8 mouse cellular contexts compared by ENCODE assay signal in the genomic region with DNA sequence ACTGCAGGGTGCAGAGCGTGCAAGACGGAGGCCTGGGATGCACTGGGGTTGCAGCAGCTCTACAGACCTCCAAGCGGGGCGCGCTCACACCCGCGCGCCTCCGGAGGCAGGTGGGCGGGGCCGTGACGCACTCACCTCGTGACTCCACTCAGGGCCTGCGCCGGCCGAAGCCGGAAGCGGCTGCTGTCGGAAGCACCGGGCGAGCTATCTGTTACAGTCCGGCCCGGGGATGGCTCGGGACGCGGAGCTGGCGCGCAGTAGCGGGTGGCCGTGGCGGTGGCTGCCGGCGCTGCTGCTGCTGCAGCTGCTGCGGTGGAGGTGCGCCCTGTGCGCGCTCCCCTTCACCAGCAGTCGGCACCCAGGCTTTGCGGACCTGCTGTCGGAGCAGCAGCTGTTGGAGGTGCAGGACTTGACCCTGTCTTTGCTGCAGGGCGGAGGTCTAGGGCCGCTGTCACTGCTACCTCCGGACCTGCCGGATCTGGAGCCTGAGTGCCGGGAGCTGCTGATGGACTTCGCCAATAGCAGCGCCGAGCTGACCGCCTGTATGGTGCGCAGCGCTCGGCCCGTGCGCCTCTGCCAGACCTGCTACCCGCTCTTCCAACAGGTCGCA.
DNase-seq lines count a peak whose midpoint lies in the region; ATAC-seq and TF ChIP-seq lines count a peak whose summit lies in the region.

No protein-coding gene starts in this region.

- no peaks in the 10 kb centered on the region for H3K9me3 ChIP-seq in forebrain, embryonic 15.5 days
- H3K9me3 ChIP-seq in lung, embryonic 14.5 days (ENCODE audit: low read depth, low read length): no peaks in the 10 kb centered on the region

- peak overlapping the region; percentile 84 for H3K4me3 ChIP-seq in forebrain, embryonic 15.5 days
- H3K4me3 ChIP-seq in layer of hippocampus, adult 2 months: peak overlapping the region; percentile 99
- peak overlapping the region; percentile 88 for H3K4me3 ChIP-seq in lung, embryonic 14.5 days (ENCODE audit: low read depth, low read length)
- H3K4me3 ChIP-seq in olfactory bulb, adult 2 months (ENCODE audit: insufficient read depth, low read depth, low read length): peak overlapping the region; percentile 73
- H3K4me3 ChIP-seq in thymus, adult 2 months (ENCODE audit: control insufficient read depth, insufficient read depth, low read length): peak overlapping the region; percentile 79

- DNase-seq in ES-CJ7 (ENCODE audit: low read depth, low spot score): peak; percentile 87
- DNase-seq in cerebellum, adult 11 months: peak; percentile 86
- peak; percentile 87 to 91 for DNase-seq in heart, postnatal 36 days
- peak; percentile 92 to 95 for DNase-seq in layer of hippocampus, adult 2 months (ENCODE audit: low spot score in 2 of 2)
- peak; percentile 95 for DNase-seq in lung, embryonic 14.5 days
- peak; percentile 95 for DNase-seq in thymus, adult 2 months

- H3K36me3 ChIP-seq in forebrain, embryonic 15.5 days: peaks cover 3% of the 10 kb centered on the region; the same call in 1 of the 2 replicates
- H3K36me3 ChIP-seq in lung, embryonic 14.5 days (ENCODE audit: insufficient read depth): no peaks in the 10 kb centered on the region
- H3K36me3 ChIP-seq in thymus, adult 2 months (ENCODE audit: control insufficient read depth, insufficient read depth, low read length): peaks cover 10% of the 10 kb centered on the region

- no peaks in the 10 kb centered on the region for H3K27me3 ChIP-seq in forebrain, embryonic 15.5 days
- H3K27me3 ChIP-seq in lung, embryonic 14.5 days (ENCODE audit: insufficient read depth, low read length): no peaks in the 10 kb centered on the region
- no peaks in the 10 kb centered on the region for H3K27me3 ChIP-seq in thymus, adult 2 months (ENCODE audit: control insufficient read depth, insufficient read depth, low read length)

- peak overlapping the region; percentile 81 for H3K9ac ChIP-seq in forebrain, embryonic 15.5 days (replicated peaks)
- H3K9ac ChIP-seq in lung, embryonic 14.5 days: peak overlapping the region; percentile 68

- H3K4me2 ChIP-seq in forebrain, embryonic 15.5 days (replicated peaks): peak overlapping the region; percentile 62
- H3K4me2 ChIP-seq in lung, embryonic 14.5 days: peak overlapping the region; percentile 95

- TF ChIP-seq CTCF in layer of hippocampus, adult 2 months (conservative IDR thresholded peaks at IDR 0.05): peak; percentile 35
- TF ChIP-seq CTCF in lung, embryonic 14.5 days (IDR thresholded peaks at IDR 0.05; ENCODE audit: low read depth): no peak
- no peak for TF ChIP-seq CTCF in olfactory bulb, adult 2 months (IDR thresholded peaks at IDR 0.05; ENCODE audit: insufficient read depth, low read depth, low read length)
- TF ChIP-seq CTCF in thymus, adult 2 months (IDR thresholded peaks at IDR 0.05; ENCODE audit: borderline replicate concordance, control insufficient read depth, extremely low read depth, insufficient read depth, low read length, poor library complexity): 0 out of 2 replicates have a peak, but pooled peaks have one; percentile 37

- intact Hi-C loops in heart, postnatal 36 days (cut with DNase I): loop anchor here (10.0 kb wide), 1 partner anchor 864 kb away; no protein-coding TSS in a partner anchor

- H3K4me1 ChIP-seq in forebrain, embryonic 15.5 days: peaks cover 21% of the 10 kb centered on the region; the same call in 1 of the 2 replicates
- H3K4me1 ChIP-seq in lung, embryonic 14.5 days (ENCODE audit: insufficient read depth): no peaks in the 10 kb centered on the region
- H3K4me1 ChIP-seq in olfactory bulb, adult 2 months (ENCODE audit: control insufficient read depth, insufficient read depth, low read length): peaks cover 3% of the 10 kb centered on the region
- H3K4me1 ChIP-seq in thymus, adult 2 months (replicated peaks; ENCODE audit: control insufficient read depth, insufficient read depth, low read length): peaks cover 9% of the 10 kb centered on the region

- WGBS in forebrain, embryonic 15.5 days: under 1% methylated on average over 56 of the region's 56 CpGs
- under 1% methylated on average over 56 of the region's 56 CpGs for WGBS in lung, embryonic 14.5 days
- under 1% methylated on average over 56 of the region's 56 CpGs for WGBS in olfactory bulb, adult 2 months
- 1% methylated on average over 56 of the region's 56 CpGs for WGBS in thymus, adult 2 months

- peak; percentile 68 for TF ChIP-seq POLR2A in olfactory bulb, adult 2 months (IDR thresholded peaks at IDR 0.05; ENCODE audit: insufficient read depth, low read depth, low read length)
- TF ChIP-seq POLR2A in thymus, adult 2 months (IDR thresholded peaks at IDR 0.05; ENCODE audit: control insufficient read depth, extremely low read depth, insufficient read depth, low read length, poor library complexity): peak; percentile 93

- H3K27ac ChIP-seq in forebrain, embryonic 15.5 days (replicated peaks): peak overlapping the region; percentile 67
- peak overlapping the region; percentile 90 for H3K27ac ChIP-seq in layer of hippocampus, adult 2 months
- 0 out of 2 replicates have a peak overlapping the region, but pooled peaks have one; percentile 4 for H3K27ac ChIP-seq in lung, embryonic 14.5 days (ENCODE audit: low read depth)
- H3K27ac ChIP-seq in olfactory bulb, adult 2 months (ENCODE audit: insufficient read depth, low read depth, low read length): no peak overlapping the region
- no peak overlapping the region for H3K27ac ChIP-seq in thymus, adult 2 months (ENCODE audit: control insufficient read depth, insufficient read depth, low read length)

- peak; percentile 98 for ATAC-seq in forebrain, embryonic 15.5 days (replicated peaks)
- peak; percentile 97 for ATAC-seq in lung, embryonic 14.5 days (ENCODE audit: insufficient read depth)

Comparison
In these comparisons a context has a peak if more than half of its experiments do, and no peak if none do; other contexts are left out.
1. H3K27ac ChIP-seq: peak in forebrain, embryonic 15.5 days (single experiment), layer of hippocampus, adult 2 months (single experiment) and lung, embryonic 14.5 days (single experiment); none in olfactory bulb, adult 2 months (single experiment) and thymus, adult 2 months (single experiment).
2. CTCF ChIP-seq: peak in layer of hippocampus, adult 2 months (single experiment) and thymus, adult 2 months (single experiment); none in lung, embryonic 14.5 days (single experiment) and olfactory bulb, adult 2 months (single experiment).
3. Peak in every context shown above with its lines, with median percentiles within 50 percentile points of each other: DNase-seq and H3K4me3 ChIP-seq.